Comparison of ENCODE assay signal across 23 mouse cellular contexts in genomic region chr12:109516961-109517360, GRCm38 (mm10).
DNase-seq lines count a peak whose midpoint lies in the region; ATAC-seq and TF ChIP-seq lines count a peak whose summit lies in the region.
"Had no signal": no experiment of that assay in that cellular context is flagged by ENCODE, and none has a peak within 500 bp of the region (broad histone marks: within the 10 kb centered on the region; RNA-seq: fewer than 3 reads in every experiment).

No protein-coding gene starts in this region.

- H3K9ac ChIP-seq in hindbrain, postnatal 0 days (replicated peaks; ENCODE audit: low read length) = no peak overlapping the region
- H3K9ac ChIP-seq in lung, embryonic 16.5 days (ENCODE audit: low read length) = no peak overlapping the region
- no peak overlapping the region for H3K9ac ChIP-seq in embryonic facial prominence, embryonic 13.5 days
- H3K9ac ChIP-seq in limb, embryonic 13.5 days = no peak overlapping the region
- H3K9ac ChIP-seq: heart, embryonic 15.5 days; hindbrain, embryonic 14.5 days; intestine, embryonic 15.5 days; liver, embryonic 14.5 days had no signal

- peak overlapping the region; percentile 64; the same call in 1 of the 2 replicates for H3K27ac ChIP-seq in hindbrain, embryonic 10.5 days
- no peak overlapping the region for H3K27ac ChIP-seq in hindbrain, postnatal 0 days
- peak overlapping the region; percentile 42; the same call in 1 of the 2 replicates for H3K27ac ChIP-seq in lung, embryonic 16.5 days (ENCODE audit: low read length)
- H3K27ac ChIP-seq in embryonic facial prominence, embryonic 13.5 days = peak overlapping the region; percentile 62; the same call in 1 of the 2 replicates
- H3K27ac ChIP-seq in limb, embryonic 13.5 days = peak overlapping the region; percentile 78; the same call in 1 of the 2 replicates
- H3K27ac ChIP-seq: heart, adult 2 months; heart, embryonic 15.5 days; hindbrain, embryonic 14.5 days; layer of hippocampus, adult 2 months; liver, embryonic 14.5 days; midbrain, embryonic 12.5 days had no signal

- 32% methylated on average over 4 of the region's 4 CpGs for whole genome bisulfite sequencing in hindbrain, embryonic 10.5 days
- WGBS in hindbrain, postnatal 0 days = 69% methylated on average over 4 of the region's 4 CpGs
- 51% methylated on average over 4 of the region's 4 CpGs for WGBS in lung, embryonic 16.5 days
- WGBS in embryonic facial prominence, embryonic 13.5 days = 59% methylated on average over 4 of the region's 4 CpGs
- 74% methylated on average over 4 of the region's 4 CpGs for WGBS in limb, embryonic 13.5 days

- no peak for ATAC-seq in hindbrain, postnatal 0 days
- ATAC-seq in lung, embryonic 16.5 days (ENCODE audit: low read depth) = peak; percentile 34
- no peak for ATAC-seq in embryonic facial prominence, embryonic 13.5 days (ENCODE audit: insufficient number of reproducible peaks, insufficient read depth, low FRiP score, low TSS enrichment, low read depth)
- no peak for ATAC-seq in limb, embryonic 13.5 days (ENCODE audit: low FRiP score, low read depth)
- ATAC-seq: forebrain, embryonic 16.5 days; intestine, embryonic 15.5 days had no signal

- no peak overlapping the region for H3K4me2 ChIP-seq in hindbrain, postnatal 0 days (ENCODE audit: low read depth, low read length)
- H3K4me2 ChIP-seq in lung, embryonic 16.5 days (ENCODE audit: low read depth, low read length) = no peak overlapping the region
- no peak overlapping the region for H3K4me2 ChIP-seq in embryonic facial prominence, embryonic 13.5 days
- no peak overlapping the region for H3K4me2 ChIP-seq in limb, embryonic 13.5 days (replicated peaks)
- H3K4me2 ChIP-seq: heart, embryonic 15.5 days; hindbrain, embryonic 14.5 days; intestine, embryonic 15.5 days; midbrain, embryonic 12.5 days had no signal

- peaks cover 79% of the 10 kb centered on the region for H3K4me1 ChIP-seq in hindbrain, embryonic 10.5 days (replicated peaks)
- no peaks in the 10 kb centered on the region for H3K4me1 ChIP-seq in hindbrain, postnatal 0 days (ENCODE audit: insufficient read depth, low read length)
- H3K4me1 ChIP-seq in lung, embryonic 16.5 days (replicated peaks; ENCODE audit: control insufficient read depth, insufficient read depth, low read length) = peaks cover 27% of the 10 kb centered on the region
- peaks cover 58% of the 10 kb centered on the region for H3K4me1 ChIP-seq in embryonic facial prominence, embryonic 13.5 days
- peaks cover 73% of the 10 kb centered on the region for H3K4me1 ChIP-seq in limb, embryonic 13.5 days

- no peaks in the 10 kb centered on the region for H3K9me3 ChIP-seq in hindbrain, embryonic 10.5 days
- H3K9me3 ChIP-seq in hindbrain, postnatal 0 days (ENCODE audit: low read length) = no peaks in the 10 kb centered on the region
- no peaks in the 10 kb centered on the region for H3K9me3 ChIP-seq in lung, embryonic 16.5 days (ENCODE audit: control insufficient read depth, low read length)
- H3K9me3 ChIP-seq in embryonic facial prominence, embryonic 13.5 days = no peaks in the 10 kb centered on the region
- no peaks in the 10 kb centered on the region for H3K9me3 ChIP-seq in limb, embryonic 13.5 days
- H3K9me3 ChIP-seq: heart, embryonic 15.5 days; intestine, embryonic 15.5 days; midbrain, embryonic 12.5 days had no signal

- no peak for DNase-seq in hindbrain, embryonic 10.5 days (ENCODE audit: low spot score)
- no peak for DNase-seq in hindbrain, postnatal 0 days (ENCODE audit: low spot score)
- DNase-seq in lung, postnatal 4 days = no peak
- no peak for DNase-seq in adrenal gland, postnatal 25 days
- DNase-seq in right cerebral cortex, postnatal 10 days (ENCODE audit: low spot score in 2 of 2) = no peak
- DNase-seq: cerebellum, adult 11-12 months; cerebellum, postnatal 14 days; gastrocnemius, postnatal 36 days; heart, adult 2 months; heart, postnatal 36 days; kidney, adult 9 months; kidney, postnatal 25 days; right cerebral cortex, postnatal 14 days had no signal

- H3K4me3 ChIP-seq in hindbrain, embryonic 10.5 days = no peak overlapping the region
- H3K4me3 ChIP-seq in hindbrain, postnatal 0 days (ENCODE audit: low read length) = no peak overlapping the region
- H3K4me3 ChIP-seq in lung, embryonic 16.5 days (ENCODE audit: low read length) = no peak overlapping the region
- no peak overlapping the region for H3K4me3 ChIP-seq in embryonic facial prominence, embryonic 13.5 days
- H3K4me3 ChIP-seq in limb, embryonic 13.5 days = no peak overlapping the region
- H3K4me3 ChIP-seq: heart, adult 2 months; heart, embryonic 15.5 days; intestine, embryonic 15.5 days; layer of hippocampus, adult 2 months; midbrain, embryonic 12.5 days had no signal

- no peaks in the 10 kb centered on the region for H3K36me3 ChIP-seq in hindbrain, embryonic 10.5 days
- H3K36me3 ChIP-seq in hindbrain, postnatal 0 days (ENCODE audit: insufficient read depth, low read length) = no peaks in the 10 kb centered on the region
- H3K36me3 ChIP-seq in lung, embryonic 16.5 days (ENCODE audit: control insufficient read depth, insufficient read depth, low read length) = no peaks in the 10 kb centered on the region
- no peaks in the 10 kb centered on the region for H3K36me3 ChIP-seq in embryonic facial prominence, embryonic 13.5 days
- no peaks in the 10 kb centered on the region for H3K36me3 ChIP-seq in limb, embryonic 13.5 days
- H3K36me3 ChIP-seq: heart, embryonic 15.5 days; intestine, embryonic 15.5 days; midbrain, embryonic 12.5 days had no signal

- no peak for TF ChIP-seq CTCF in hindbrain, postnatal 0 days (IDR thresholded peaks at IDR 0.05; ENCODE audit: low read depth)

- H3K27me3 ChIP-seq in hindbrain, embryonic 10.5 days (ENCODE audit: insufficient read depth, poor library complexity, severe bottlenecking) = peaks cover 22% of the 10 kb centered on the region
- 0 out of 2 replicates have a peak, but pooled peaks cover 4% of the 10 kb centered on the region for H3K27me3 ChIP-seq in hindbrain, postnatal 0 days (ENCODE audit: insufficient read depth, low read length)
- no peaks in the 10 kb centered on the region for H3K27me3 ChIP-seq in lung, embryonic 16.5 days (ENCODE audit: control insufficient read depth, insufficient read depth, low read depth, low read length)
- no peaks in the 10 kb centered on the region for H3K27me3 ChIP-seq in embryonic facial prominence, embryonic 13.5 days
- H3K27me3 ChIP-seq in limb, embryonic 13.5 days = no peaks in the 10 kb centered on the region
- H3K27me3 ChIP-seq: heart, embryonic 15.5 days; intestine, embryonic 15.5 days had no signal
